Mouse (Mus musculus): Measurements from ENCODE around the gene Spata25.
"Not testable (repeated sequence)": the region's sequence is repeated elsewhere in the genome, so short reads cannot be mapped to it uniquely, and the experiment has no call there.

The Spata25 gene

DNA sequence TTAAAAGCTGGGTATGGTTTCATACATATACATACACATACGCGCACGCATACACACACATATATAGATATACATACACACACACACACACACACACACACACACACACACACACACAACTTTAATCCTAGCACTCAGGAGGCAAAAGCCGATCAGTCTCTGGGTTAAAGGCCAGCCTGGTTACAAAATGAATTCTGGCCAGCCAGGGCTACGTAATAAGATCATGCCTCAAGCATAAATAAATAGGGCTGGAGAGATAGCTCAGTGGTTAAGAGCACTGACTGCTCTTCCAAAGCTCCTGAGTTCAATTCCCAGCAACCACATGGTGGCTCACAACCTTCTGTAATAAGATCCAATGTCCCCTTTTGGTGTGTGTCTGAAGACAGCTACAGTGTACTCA, 27.2 kb upstream of the Spata25 start:
- not testable (repeated sequence) for DNase-seq (ENCODE audit: low read depth, low spot score)

DNA sequence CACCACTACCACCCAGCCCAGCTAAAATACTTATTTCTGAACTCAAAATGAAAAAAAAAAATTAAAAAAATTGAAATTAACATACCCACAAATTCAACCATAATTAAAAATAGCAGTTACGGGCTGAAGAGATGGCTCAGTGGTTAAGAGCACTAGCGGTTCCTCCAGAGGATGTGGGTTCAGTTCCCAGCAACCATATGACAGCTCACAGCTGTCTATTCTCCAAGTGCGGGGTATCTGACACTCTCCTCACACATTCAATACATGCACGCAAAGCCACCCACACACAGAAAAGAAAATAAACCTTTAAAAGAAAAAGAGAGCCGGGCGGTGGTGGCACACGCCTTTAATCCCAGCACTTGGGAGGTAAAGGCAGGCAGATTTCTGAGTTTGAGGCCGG, 21.7 kb upstream of the Spata25 start:
- DNase-seq (ENCODE audit: low read depth, low spot score): no peak

DNA sequence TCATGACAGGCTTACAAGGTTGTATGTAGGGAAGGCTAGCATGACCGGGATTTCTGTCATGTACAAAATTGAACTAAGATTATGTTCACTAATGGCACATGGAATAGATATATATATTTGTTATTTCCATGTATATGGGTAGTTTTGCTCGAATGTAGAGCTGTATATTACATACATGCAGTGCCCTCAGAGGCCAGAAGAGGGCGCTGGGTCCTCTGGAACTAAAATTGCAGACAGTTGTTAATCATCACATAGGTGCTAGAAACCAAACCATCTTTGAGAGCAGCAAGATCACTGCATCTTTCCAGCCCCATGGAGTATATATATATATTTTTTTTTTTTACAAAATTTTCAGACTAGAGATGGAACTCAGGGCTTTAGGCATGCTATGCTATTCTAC, 17.4 kb upstream of the Spata25 start:
- peak; percentile 48 for DNase-seq (ENCODE audit: low read depth, low spot score)

DNA sequence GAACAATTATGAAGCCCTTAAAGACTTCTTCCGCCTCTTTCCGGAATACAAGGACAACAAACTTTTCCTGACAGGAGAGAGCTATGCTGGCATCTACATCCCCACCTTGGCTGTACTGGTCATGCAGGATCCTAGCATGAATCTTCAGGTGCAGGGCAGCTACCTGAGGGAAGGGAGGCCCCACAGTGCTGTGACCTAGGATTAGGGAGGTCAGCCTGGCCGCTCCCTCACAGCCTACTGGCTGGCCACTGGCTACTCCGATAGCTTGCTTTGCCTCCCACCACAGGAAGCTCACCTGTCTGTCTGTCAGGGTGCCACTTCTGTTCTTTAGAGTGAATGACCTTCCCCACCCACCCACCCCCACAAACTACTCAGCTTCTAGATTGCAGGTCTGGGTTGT, 6.8 kb upstream of the Spata25 start:
- no peak for DNase-seq (ENCODE audit: low read depth, low spot score)

DNA sequence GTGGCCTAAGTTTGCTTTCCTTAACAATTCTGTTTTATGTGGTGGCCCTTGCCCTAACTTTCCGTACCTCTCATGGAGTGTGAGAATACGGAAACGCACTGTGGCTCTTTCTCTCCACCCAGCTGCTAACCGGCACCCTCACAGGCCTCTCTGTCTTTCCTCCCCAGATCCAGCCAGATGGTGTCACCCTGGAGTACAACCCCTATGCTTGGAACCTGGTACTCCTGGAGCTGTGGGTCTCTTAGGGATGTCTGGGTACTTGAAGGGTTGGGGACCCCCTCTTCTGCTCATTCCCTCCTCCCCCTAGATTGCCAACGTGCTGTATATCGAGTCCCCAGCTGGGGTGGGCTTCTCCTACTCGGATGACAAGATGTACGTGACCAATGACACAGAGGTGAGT, 6.2 kb upstream of the Spata25 start:
- DNase-seq (ENCODE audit: low read depth, low spot score): no peak

DNA sequence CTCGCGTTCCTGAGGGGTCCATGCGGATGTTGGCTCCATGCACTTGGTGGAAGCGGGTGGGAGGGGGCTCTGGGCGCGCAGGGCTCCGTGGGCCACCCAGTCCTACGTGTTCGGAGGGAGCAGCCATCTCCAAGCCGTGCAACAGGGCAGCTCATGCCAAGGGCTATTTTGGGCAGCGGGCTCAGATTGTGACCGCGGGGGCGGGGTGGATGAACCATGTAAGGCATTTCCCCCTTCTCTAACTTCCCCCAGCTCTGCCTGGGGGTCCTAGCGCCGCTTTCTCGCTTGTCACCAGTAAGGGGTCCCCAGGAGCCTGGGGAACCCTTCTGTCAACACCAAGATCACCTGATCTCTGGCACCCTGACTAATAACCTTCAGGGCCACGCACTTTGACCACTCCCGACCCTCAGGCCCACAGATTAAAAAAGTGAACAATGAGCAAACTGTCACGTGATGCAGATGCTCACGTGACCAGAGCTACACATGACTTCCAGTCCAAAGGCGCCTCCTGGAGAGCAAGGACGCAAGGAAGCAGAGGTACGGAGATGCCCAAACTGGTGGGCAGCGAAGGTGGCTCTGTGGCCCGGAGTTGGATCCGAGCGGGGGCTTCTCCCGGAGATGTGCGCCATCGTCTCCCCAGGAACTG, 5.1 kb upstream of the Spata25 start, which contains the start of gene Neurl2:
Gene Neurl2 (minus strand): TSS at position 143 of the 646 bp plus-strand sequence.
- peak; percentile 99 for DNase-seq (ENCODE audit: low read depth, low spot score)

DNA sequence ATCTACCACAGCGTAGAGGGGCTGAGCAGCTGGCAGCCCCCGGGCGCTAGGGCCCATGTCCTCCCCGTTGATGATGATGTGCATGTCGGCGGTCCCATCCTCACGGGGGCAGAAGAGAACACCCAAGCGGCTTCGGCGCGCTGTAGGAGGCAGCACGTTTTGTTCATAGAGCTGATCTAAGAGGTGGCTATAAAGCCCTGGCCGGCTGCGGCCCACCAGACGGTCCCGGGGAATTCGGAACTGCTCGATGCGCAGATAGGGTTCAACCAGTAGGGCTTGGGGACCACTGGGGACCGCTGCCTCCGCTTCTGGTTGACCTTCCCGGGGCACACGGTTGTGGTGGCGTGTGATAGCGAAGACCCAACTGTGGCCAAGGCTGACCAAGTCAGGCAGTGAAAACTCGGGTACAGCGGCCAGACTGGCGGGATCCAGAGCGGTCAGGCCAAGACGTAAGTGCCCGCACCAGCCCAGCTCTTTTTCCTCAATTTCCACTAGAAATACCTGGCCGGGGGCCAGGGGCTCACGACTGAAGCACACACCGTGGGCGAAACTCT, 4.5 kb upstream of the Spata25 start, which contains the start of gene Ctsa:
Gene Ctsa (plus strand): TSS at position 126 of the 554 bp plus-strand sequence.
- DNase-seq (ENCODE audit: low read depth, low spot score): peak; percentile 93

DNA sequence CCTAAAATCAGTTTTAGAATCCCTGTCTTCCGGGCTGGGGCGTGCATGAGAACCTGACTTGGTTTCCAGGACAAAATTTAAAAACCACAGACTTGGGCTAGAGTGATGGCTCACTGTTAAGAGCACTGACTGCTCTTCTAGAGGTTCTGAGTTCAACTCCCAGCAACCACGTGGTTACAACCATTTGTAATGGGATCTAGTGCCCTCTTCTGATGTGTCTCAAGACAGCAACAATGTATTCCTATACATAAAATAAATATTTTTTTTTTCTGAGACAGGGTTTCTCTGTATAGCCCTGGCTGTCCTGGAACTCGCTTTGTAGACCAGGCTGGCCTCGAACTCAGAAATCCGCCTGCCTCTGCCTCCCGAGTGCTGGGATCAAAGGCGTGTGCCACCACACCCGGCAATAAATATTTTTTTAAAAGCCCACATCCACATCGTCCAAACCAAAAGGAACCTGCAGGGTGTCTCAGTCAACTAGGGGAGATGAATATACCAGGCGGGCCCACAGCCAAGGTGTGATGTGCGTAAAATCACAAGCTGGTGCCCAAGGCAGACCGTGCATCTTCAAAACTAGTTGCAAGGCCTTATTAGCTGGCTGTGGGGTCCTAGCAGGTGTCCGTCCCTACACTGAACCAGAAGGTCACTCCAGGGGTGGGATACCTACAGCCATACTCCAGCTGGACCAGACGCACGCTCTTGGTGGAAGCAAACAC, 3.9 kb upstream of the Spata25 start:
- peak; percentile 69 for DNase-seq (ENCODE audit: low read depth, low spot score)

DNA sequence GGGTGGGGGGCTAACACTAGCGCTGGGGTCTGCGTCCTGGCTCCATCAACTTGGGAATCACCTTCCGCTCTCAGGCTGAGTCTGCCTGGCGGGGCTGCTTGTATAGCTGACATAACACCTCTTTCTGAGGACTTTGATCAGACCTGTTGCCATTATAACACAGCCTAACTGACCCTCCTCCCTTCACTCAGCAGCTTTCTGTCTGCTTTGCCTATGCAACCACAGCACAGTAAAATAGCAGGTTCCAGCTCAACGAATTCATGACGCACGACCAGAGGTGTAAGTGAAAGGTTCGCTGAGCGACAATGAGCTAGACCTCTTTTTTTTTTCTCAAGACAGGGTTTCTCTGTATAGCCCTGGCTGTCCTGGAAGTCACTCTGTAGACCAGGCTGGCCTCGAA, 2.7 kb upstream of the Spata25 start:
- DNase-seq (ENCODE audit: low read depth, low spot score): peak; percentile 85

DNA sequence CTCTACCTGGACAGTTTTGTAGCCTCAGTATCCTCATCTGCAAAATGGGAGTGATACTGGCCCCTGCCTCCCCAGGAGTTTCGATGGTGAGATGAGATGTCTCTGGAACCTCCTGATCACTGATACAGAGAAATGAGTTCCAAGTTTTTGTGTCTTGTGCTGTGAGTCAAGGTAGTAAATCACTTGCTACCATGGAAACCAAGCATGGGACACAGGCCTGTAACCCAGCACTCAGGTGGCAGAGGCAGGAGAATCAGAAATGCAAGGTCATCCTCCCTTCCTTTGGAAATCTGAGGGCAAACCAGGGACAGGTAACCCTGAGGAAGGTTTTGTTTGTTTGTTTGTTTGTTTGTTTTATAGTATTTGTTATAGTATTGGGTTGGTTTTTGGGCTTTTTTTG, 753 bp upstream of the Spata25 start:
- no peak for DNase-seq (ENCODE audit: low read depth, low spot score)

DNA sequence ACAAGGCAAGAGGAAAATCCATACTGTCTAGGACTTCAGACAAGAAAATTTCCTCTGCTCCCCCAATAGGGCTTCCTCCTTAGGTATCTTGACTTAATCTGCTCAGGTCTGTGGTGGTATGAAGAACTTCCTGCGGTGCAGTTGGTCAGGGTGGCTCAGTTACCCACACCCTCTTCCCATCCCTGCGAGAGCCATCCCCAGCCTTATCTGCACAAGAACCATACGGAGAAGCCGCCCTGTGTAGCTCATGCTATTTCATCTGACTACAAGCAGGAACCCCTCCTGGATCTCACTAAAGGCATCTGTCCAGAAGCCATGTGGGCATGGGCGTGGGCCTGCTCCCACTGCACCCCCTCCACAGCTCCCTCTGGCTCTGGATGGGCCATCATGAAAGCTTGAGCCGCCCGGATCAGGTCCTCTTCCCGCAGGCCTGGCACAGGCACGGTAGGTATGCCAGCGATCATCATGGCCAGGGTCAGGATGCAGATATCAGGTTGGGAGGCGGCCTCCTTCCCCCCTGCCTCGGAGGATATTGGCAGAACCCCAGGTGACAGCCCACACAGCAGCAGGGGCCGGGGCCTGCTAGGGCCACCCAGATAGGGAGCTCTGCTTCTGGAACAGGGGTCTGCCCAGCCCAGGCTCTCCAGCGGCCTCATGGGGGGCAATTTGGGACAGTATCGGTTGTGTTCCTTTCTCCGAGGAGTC, 1.0 kb downstream of the Spata25 start:
- DNase-seq (ENCODE audit: low read depth, low spot score): no peak

DNA sequence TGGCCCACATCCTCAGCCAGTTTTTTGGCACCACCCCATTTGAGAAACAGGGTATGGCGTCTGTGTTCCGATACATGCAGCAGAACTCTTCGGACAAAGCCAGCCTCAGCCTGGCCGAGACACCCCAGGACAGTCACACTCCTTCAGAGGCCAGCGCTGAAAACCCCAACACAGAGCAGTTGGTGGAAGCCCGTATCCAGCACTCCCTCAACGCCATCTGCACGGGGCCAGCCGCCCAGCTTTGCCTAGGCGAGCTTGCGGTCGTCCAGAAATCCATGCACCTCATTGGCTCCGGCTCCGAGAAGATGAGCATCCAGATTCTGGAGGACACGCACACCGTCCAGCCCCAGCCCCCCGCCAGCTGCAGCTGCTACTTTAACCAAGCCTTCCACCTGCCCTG, 2.8 kb downstream of the Spata25 start:
- DNase-seq (ENCODE audit: low read depth, low spot score): no peak

DNA sequence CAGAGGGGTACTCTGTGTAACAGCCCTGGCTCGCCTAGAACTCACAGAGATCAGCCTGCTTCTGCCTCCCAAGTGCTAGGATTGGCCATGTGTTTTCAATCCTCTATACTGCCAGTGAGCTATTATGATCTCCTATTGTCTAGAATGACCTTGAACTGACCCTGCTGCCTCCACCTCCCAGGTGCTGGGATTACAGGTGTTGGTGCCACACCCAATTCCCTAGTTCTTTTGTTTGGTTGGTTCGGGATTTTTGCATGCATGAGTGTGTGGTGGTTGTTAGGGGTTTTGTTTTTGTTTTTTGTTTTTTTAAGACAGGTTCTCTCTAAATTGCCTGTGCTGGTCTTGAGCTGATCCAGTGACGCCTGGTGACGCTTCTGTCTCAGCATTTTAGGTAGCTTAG, 4.4 kb downstream of the Spata25 start:
- DNase-seq (ENCODE audit: low read depth, low spot score): no peak

DNA sequence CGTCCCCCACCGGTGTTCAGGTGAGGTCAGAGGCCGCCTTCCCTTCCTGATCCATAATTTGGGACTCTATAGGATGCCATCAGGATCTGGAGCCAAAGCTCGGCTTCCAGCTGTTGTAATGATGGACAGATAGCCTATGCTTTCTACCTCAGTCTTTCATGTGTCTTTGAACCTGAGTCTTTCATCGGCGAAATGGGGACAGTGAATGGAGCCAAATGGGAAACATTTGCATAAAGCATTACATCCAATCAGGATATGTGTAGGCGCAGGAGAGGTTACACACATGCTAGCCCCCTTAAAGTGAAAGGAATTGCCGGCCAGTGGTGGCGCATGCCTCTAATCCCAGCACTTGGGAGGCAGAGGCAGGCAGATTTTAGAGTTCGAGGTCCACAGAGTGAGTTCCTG, 5.2 kb downstream of the Spata25 start:
- DNase-seq (ENCODE audit: low read depth, low spot score): no peak

DNA sequence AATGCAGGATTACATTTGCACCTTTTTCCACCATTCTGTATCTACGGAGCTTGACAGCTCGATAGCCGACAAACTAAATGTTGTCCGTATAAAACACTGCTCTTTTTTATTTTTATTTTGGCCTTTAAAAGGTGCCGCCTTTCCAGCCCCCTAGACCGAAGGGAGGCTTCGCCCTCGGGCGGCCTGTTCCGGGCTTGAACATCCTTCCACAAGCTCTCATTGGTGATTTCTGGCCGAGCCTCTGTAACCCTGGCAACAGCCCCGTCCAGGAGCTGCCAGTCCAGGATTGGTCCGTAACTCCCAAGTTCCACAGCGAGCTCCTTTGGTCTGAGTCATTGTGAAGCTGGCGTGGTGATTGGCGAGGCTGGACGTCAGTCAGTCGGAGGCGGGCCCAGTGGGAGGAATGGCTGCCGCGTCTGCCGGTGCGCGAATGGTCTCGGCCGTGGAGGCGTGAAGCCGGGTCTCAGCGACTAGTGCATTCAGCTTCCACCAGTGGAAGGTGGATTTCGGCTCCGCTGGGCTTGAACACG, 5.6 kb downstream of the Spata25 start, which contains the start of gene Zswim1:
Gene Zswim1 (plus strand): TSS at position 51 of the 530 bp plus-strand sequence.
- peak; percentile 96 for DNase-seq (ENCODE audit: low read depth, low spot score)

DNA sequence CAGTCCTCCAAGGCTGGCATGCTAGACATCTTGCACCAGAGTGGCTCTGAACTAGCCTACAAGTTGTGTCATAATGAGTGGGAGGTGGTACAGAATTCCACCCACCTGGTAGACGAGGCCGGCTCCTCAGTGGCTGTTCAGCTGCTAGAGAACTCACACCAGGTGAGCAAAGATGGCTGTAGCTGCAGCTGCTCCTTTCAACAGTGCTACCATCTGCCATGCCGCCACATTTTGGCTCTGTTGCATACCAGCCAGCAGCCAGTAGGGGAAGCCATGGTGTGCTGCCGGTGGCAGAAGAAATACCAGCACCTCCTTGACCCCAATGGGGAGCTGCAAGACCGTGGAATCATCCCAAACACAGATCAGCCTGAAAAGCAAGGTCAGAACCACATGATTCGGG, 7.3 kb downstream of the Spata25 start:
- no peak for DNase-seq (ENCODE audit: low read depth, low spot score)

DNA sequence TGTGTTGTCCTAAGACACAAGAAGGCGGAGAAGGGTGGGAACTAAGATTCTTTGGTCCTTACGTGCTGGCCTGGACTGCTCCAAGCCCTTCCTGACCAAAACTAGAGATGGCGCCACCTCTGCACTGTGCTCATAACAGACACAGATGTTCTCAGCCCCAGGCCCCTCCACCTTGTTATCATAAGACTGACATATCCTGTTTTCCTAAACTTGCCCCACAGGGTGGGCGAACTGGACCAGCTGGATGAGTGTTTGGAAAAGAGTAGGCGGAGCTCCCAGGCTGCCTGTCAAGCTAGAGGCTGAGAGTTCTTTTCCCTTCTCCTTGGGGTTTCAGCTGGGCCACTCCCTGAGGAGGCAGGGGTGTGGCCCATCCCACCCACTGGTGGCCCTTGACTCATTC, 10.6 kb downstream of the Spata25 start:
- no peak for DNase-seq (ENCODE audit: low read depth, low spot score)

DNA sequence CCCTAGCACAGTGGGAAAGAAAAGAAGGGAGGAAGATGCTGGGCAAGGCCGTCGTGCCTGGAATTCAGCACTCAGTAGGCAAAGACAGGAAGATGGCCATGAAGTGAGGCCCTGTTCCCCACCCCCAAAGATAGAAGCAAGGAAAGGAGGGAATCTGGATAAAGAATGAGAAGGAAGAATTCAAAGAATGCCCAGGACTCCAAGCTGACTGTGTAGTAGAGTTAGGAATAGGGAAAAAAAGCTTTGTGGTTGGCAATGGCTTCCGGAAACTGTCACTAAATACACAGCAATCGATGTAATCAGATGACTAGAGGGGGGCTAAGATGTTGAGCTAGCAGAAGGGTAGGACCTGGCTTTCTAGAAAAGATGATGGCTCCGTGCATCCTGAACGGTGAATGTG, 11.1 kb downstream of the Spata25 start:
- DNase-seq (ENCODE audit: low read depth, low spot score): no peak

DNA sequence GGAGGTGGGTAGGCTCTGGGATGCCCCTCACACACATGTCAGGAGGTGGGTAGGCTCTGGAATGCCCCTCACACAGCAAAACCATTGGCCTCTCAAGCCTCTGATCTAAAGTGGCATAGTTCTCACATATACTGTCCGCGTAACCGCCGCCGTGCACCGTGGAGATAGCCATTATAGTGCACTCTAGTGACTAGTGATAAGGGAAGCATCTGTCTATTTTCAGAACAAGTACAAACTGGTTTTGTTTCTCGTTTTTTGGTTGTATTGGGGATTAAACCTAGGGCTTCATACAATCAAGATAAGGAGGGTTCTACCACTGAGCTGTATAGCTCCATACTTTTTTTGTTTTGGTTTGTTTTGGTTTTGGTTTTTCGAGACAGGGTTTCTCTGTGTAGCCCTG, 12.5 kb downstream of the Spata25 start:
- DNase-seq (ENCODE audit: low read depth, low spot score): no peak

DNA sequence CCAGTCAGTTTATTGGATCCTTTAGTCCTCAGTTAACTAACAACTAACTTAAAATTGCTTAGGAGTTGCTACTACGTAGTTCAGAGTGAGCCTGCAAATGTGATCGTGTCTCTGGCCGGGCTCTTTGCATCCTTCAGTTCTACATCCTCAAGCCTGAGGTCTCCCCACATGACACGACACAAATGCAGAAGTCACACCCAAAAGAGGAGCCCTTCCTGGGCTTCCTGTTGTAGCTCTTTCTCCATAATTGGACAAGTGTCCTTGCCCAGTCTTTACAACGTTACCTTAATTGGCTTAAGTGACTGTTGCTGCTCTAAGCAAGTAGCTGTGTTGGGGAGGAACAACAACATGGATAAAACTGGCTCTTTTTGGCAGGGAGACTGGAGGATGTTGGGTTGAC, 13.0 kb downstream of the Spata25 start:
- no peak for DNase-seq (ENCODE audit: low read depth, low spot score)

DNA sequence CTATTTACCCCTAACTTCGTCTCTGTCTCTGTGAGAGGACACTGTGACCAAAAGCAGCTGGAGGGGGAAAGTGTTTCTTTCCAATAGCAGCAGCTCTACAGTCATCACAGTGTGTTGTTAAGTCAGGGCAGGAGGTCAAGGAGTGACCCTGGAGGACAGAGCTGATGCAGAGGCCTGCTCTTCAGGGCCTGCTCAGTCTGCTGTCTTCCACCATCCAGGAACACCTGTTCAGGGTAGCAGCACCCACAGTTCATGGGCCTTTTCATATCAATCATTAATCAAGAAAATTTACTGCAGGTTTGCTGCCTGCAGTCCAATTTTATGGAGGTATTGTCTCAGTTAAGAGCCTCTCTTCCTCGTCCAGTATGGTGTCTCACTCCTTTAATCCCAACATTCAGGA, 14.8 kb downstream of the Spata25 start:
- DNase-seq (ENCODE audit: low read depth, low spot score): no peak

DNA sequence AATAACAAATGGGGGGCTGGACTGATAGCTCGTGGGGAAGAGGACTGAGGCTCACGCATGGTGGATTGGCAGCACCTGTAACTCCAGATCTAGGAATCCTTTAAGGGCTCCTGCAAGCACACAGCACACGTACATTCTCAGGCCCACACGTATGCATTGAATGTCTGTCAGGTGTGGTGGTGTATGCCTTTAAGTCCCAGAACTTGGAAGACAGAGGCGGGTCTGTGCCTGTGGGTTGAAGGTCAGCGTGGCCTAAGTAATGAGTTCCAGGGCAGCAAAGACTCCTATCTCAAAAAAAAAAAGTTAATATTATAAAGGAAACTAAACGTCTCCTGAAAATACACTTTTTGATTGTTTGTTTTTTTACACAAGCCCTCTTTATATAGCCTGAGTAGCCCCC, 21.7 kb downstream of the Spata25 start:
- DNase-seq (ENCODE audit: low read depth, low spot score): no peak
